Mouse (Mus musculus): ENCODE measurements around the gene Gm20532. TPM values are rescaled to one million over a fixed set of nuclear protein-coding genes. Genes with fewer than 3 reads are reported as not detected.

Gene Gm20532
- polyA plus RNA-seq, 1 experiment, result not detected

- TF ChIP-seq POLR2A (IDR thresholded peaks at IDR 0.05; ENCODE audit: low read depth, low read length) (peak; percentile 3; the same call in 1 of the 2 replicates), CTCF (IDR thresholded peaks at IDR 0.05; ENCODE audit: extremely low read depth, insufficient read depth, insufficient read length, insufficient replicate concordance) (peak; percentile 12; the same call in 1 of the 2 replicates)
- peak within 1 kb of the TSS; percentile 69 for H3K27ac ChIP-seq (ENCODE audit: insufficient read depth, low read length)
- H3K4me1 ChIP-seq (ENCODE audit: control insufficient read depth, insufficient read depth, insufficient read length), result peaks cover 18% of the 10 kb centered on the region
- peak; percentile 34 to 75 for DNase-seq (ENCODE audit: low read depth in 1 of 2, low spot score in 2 of 2)
- peak within 1 kb of the TSS; percentile 67 for H3K4me3 ChIP-seq (ENCODE audit: extremely low read depth, insufficient read depth, insufficient read length)
- no peaks in the 10 kb centered on the region for H3K27me3 ChIP-seq (ENCODE audit: control insufficient read depth, insufficient read depth, low read length)
- H3K36me3 ChIP-seq (ENCODE audit: control insufficient read depth, insufficient read depth, low read length), result no peaks in the 10 kb centered on the region
- under 1% methylated on average over 86 of the region's 103 CpGs for WGBS
Measured at GRCm38 (mm10) chr2:26603720-26604671, 17.6 kb downstream of the Gm20532 start, which contains the start of gene Agpat2. Agpat2 (minus strand) TSS chr2:26604417.

- 74% methylated on average over 8 of the region's 8 CpGs for WGBS
- Histone ChIP-seq H3K4me3 (ENCODE audit: extremely low read depth, insufficient read depth, insufficient read length) (no peak overlapping the region), H3K36me3 (ENCODE audit: control insufficient read depth, insufficient read depth, low read length) (no peaks in the 10 kb centered on the region), H3K27me3 (ENCODE audit: control insufficient read depth, insufficient read depth, low read length) (no peaks in the 10 kb centered on the region), H3K4me1 (ENCODE audit: control insufficient read depth, insufficient read depth, insufficient read length) (peaks cover 18% of the 10 kb centered on the region), H3K27ac (ENCODE audit: insufficient read depth, low read length) (no peak overlapping the region)
- DNase-seq (ENCODE audit: low read depth in 1 of 2, low spot score in 2 of 2), result no peak
- TF ChIP-seq POLR2A (IDR thresholded peaks at IDR 0.05; ENCODE audit: low read depth, low read length) (no peak), CTCF (IDR thresholded peaks at IDR 0.05; ENCODE audit: extremely low read depth, insufficient read depth, insufficient read length, insufficient replicate concordance) (no peak)
Measured at GRCm38 (mm10) chr2:26605331-26605730, 18.9 kb downstream of the Gm20532 start.

GRCm38 (mm10) chr2:26606579-26606978 lies 20.1 kb downstream of the Gm20532 start:
- Histone ChIP-seq H3K27ac (ENCODE audit: insufficient read depth, low read length) (no peak overlapping the region), H3K4me1 (ENCODE audit: control insufficient read depth, insufficient read depth, insufficient read length) (peaks cover 18% of the 10 kb centered on the region)
- WGBS, result 30% methylated on average over 3 of the region's 3 CpGs

GRCm38 (mm10) chr2:26607056-26607910 lies 20.8 kb downstream of the Gm20532 start:
- no peaks in the 10 kb centered on the region for H3K36me3 ChIP-seq (ENCODE audit: control insufficient read depth, insufficient read depth, low read length)
- no peak overlapping the region for H3K27ac ChIP-seq (ENCODE audit: insufficient read depth, low read length)
- no peaks in the 10 kb centered on the region for H3K27me3 ChIP-seq (ENCODE audit: control insufficient read depth, insufficient read depth, low read length)
- DNase-seq (ENCODE audit: low read depth in 1 of 2, low spot score in 2 of 2), result no peak
- H3K4me1 ChIP-seq (ENCODE audit: control insufficient read depth, insufficient read depth, insufficient read length), result peaks cover 18% of the 10 kb centered on the region
- TF ChIP-seq POLR2A (IDR thresholded peaks at IDR 0.05; ENCODE audit: low read depth, low read length) (no peak), CTCF (IDR thresholded peaks at IDR 0.05; ENCODE audit: extremely low read depth, insufficient read depth, insufficient read length, insufficient replicate concordance) (no peak)
- WGBS, result 50% methylated on average over 6 of the region's 6 CpGs
- H3K4me3 ChIP-seq (ENCODE audit: extremely low read depth, insufficient read depth, insufficient read length), result no peak overlapping the region

More at GRCm38 (mm10) chr2:26606579-26606978, 20.1 kb downstream of the Gm20532 start:
- TF ChIP-seq CTCF (IDR thresholded peaks at IDR 0.05; ENCODE audit: extremely low read depth, insufficient read depth, insufficient read length, insufficient replicate concordance) (no peak), POLR2A (IDR thresholded peaks at IDR 0.05; ENCODE audit: low read depth, low read length) (no peak)
- no peak for DNase-seq (ENCODE audit: low read depth in 1 of 2, low spot score in 2 of 2)
- Histone ChIP-seq H3K4me3 (ENCODE audit: extremely low read depth, insufficient read depth, insufficient read length) (no peak overlapping the region), H3K27me3 (ENCODE audit: control insufficient read depth, insufficient read depth, low read length) (no peaks in the 10 kb centered on the region), H3K36me3 (ENCODE audit: control insufficient read depth, insufficient read depth, low read length) (no peaks in the 10 kb centered on the region)

GRCm38 (mm10) chr2:26608781-26609180 lies 22.3 kb downstream of the Gm20532 start:
- TF ChIP-seq POLR2A (IDR thresholded peaks at IDR 0.05; ENCODE audit: low read depth, low read length), result no peak
- no peak for TF ChIP-seq CTCF (IDR thresholded peaks at IDR 0.05; ENCODE audit: extremely low read depth, insufficient read depth, insufficient read length, insufficient replicate concordance)
- peaks cover 15% of the 10 kb centered on the region for H3K4me1 ChIP-seq (ENCODE audit: control insufficient read depth, insufficient read depth, insufficient read length)
- DNase-seq (ENCODE audit: low read depth in 1 of 2, low spot score in 2 of 2), result no peak
- H3K27me3 ChIP-seq (ENCODE audit: control insufficient read depth, insufficient read depth, low read length), result no peaks in the 10 kb centered on the region
- H3K27ac ChIP-seq (ENCODE audit: insufficient read depth, low read length), result no peak overlapping the region
- no peak overlapping the region for H3K4me3 ChIP-seq (ENCODE audit: extremely low read depth, insufficient read depth, insufficient read length)
- no peaks in the 10 kb centered on the region for H3K36me3 ChIP-seq (ENCODE audit: control insufficient read depth, insufficient read depth, low read length)

- no peak for DNase-seq (ENCODE audit: low read depth in 1 of 2, low spot score in 2 of 2)
- no peaks in the 10 kb centered on the region for H3K36me3 ChIP-seq (ENCODE audit: control insufficient read depth, insufficient read depth, low read length)
- H3K27me3 ChIP-seq (ENCODE audit: control insufficient read depth, insufficient read depth, low read length), result no peaks in the 10 kb centered on the region
- H3K4me1 ChIP-seq (ENCODE audit: control insufficient read depth, insufficient read depth, insufficient read length), result peaks cover 15% of the 10 kb centered on the region
- H3K4me3 ChIP-seq (ENCODE audit: extremely low read depth, insufficient read depth, insufficient read length), result no peak overlapping the region
- no peak overlapping the region for H3K27ac ChIP-seq (ENCODE audit: insufficient read depth, low read length)
- no peak for TF ChIP-seq POLR2A (IDR thresholded peaks at IDR 0.05; ENCODE audit: low read depth, low read length)
Measured at GRCm38 (mm10) chr2:26609261-26609661, 22.8 kb downstream of the Gm20532 start.
